Mouse (Mus musculus) frontal cortex, postnatal 36 days (tissue): ENCODE data around the gene Mnt.
A peak's percentile ranks its signal among the peaks of the same experiment; 100 is the strongest.

Source experiments
- DNase-seq, 2 experiments: peaks; one replicate each; pipeline ENCODE4 v3.0.0; 2022; ENCODE audit warnings: low spot score in 2 of 2

Gene Mnt

DNA sequence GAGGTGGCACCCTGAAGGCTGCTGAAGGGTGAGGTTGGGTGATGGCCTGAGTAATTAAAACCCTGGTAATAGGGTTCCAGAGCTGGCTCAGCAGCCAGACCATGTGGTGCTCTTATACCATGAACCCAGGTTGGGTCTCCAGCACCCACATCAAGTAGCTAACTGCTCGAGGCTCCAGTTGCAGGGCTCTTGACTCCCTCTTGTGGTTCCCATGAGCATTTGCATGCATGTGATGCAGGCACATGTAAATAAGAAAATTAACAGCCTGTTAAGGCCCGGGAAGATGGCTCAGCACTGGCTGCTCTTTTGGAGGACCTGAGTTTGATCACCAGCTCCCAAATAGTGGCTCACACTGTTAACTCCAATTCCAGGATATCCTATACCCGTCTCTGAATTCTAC lies 15.1 kb downstream of the Mnt start:
- DNase-seq: no peak

DNA sequence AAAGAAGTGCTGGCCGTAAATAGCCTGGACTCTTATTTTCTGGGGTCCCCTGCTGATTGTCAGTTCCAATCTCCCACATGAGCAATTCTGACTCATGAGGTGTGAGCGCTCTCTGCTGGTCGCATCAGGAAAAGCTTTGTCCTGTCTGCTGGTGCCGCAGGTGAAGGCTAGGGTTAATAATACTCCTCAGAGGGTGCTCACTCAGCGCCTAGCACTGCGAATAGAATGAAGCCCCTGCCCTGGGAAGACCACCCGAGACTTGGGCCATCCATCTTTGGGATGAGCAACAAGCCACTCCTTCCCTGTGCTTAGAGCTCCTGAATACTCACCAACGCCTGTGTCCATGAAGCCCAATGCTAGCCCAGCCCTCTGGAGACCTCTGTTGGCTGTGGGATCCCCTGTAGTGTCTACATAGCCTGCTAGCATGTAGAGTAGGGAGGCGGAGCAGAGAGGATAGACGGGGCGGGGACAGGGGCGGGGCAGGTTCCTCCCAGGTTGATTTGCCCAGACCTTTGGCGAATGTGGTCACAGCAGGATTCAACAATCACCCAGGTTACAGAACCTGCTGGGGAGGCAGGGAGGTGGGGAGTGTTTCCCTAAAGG lies 17.3 kb downstream of the Mnt start:
- peak; percentile 73 to 79 for DNase-seq

DNA sequence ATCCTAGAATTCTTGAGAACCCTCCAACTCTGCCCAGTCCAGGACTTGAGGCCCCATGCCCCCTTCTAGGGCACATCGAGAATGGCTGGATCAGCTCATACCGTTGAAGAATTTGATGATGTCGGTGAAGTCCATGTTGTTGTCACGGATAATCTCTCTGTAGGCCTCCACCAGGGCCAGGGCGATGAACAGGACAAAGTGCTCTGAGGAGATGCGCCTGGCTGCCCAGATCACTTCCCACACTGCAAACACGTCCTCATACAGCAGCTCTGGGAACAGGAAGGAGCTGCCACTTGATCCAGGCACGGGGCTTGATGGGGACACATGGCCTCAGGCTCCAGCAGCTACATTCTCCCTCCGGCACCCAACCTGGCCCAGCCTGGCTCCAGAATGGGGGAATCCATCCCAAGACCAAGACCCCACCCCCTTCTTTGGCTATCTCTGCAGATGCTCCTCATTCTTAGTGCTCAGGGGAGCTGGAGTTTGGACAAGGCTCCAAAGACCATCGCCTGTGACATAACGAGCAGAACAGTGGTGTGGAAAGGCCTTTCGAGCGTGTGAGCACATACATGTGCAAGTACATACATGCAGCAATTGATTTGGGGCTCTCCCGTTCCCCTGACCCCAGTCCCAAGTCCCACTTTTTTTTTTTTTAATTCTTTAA lies 20.4 kb downstream of the Mnt start:
- no peak for DNase-seq

GRCm38 (mm10) chr11:74857756-74858155 lies 27.0 kb downstream of the Mnt start:
- no peak for DNase-seq

- DNase-seq: no peak
These were observed 31.4 kb downstream of the Mnt start for GRCm38 (mm10) chr11:74862129-74862528.

DNA sequence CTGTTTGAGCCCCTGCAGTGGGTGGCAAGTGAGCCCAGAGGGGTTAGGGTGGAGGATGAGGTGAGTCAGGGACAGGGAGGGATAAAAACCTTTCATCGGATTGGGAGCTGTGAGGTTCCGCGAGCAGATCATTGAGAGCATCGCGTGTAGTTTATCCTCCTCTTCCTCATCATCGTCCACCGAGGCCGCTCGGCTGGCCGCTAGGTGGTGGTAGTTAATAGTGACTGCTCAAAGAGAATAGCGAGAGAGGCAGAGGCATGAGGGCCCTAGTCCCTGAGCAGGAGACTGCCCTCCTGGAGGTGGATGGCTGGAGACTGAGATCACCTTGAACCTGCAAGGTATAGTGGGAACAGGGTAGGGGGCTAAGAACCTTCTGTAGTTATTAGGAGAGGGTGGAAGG lies 32.8 kb downstream of the Mnt start:
- no peak for DNase-seq

- DNase-seq: no peak
These were observed 33.7 kb downstream of the Mnt start for GRCm38 (mm10) chr11:74864421-74864820.

DNA sequence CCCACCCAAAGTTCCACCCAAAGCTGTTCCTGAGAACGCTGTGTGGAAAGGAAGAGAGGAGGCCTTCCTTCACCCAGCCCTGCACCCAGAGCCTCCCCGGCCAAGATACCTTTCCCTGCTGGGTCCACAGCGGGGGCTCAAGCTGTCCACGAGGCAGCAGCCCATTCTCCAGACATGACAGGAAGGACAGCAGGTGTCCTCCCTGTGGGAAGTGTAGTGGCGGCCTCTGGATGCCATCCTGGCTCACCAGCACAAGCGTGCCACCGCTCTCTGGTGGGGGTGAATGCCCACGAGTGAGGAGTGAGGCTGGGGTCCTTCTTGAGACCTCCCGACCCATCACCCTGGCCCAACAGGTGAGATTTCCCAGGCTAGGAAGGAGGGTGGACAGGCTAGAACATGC lies 34.5 kb downstream of the Mnt start:
- DNase-seq: no peak

DNA sequence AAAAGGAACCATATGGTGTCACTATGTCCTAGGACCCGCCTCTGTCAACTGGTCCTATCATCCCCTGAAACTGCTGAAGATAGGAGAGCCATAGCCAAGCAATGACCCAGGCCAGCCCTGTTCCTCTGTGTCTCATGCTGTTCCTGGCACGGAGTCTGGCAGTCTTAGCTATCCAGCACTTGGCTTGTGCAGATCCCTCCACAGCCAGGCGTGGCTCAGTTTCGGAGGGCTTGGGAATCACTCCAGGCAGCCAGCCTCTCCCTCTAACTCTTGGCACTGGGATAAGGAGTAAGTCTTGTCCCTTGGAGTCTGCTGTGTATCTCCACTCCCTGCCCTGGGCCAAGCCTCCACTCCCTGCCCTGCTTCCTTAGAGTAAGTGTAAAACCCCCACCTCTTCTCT lies 35.9 kb downstream of the Mnt start:
- peak in 1 of 2 experiments; percentile 47 for DNase-seq

DNA sequence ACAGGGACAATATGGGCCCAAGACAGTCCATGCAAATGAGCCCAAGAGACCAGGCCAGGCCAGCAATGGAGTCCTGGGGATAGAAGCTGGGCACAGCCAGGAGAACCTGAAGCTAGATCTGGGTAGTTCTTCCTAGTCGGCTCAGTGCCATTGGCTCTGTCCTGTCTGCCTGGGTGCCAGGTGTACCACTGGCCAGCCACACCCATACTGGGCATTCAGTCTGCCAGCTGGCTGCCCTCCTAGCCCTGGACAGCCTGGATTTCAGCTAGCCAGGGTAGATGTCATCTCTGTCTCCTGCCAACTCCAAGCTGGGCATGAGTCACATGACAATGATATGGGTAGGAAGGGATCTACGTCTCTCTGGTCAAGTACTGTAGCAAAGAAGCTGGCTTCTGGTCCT lies 36.5 kb downstream of the Mnt start:
- DNase-seq: no peak

GRCm38 (mm10) chr11:74868046-74868760 lies 37.5 kb downstream of the Mnt start:
- no peak for DNase-seq

- no peak for DNase-seq
These were observed 38.9 kb downstream of the Mnt start for GRCm38 (mm10) chr11:74869603-74870002.

GRCm38 (mm10) chr11:74870544-74870943 lies 39.8 kb downstream of the Mnt start:
- DNase-seq: no peak

GRCm38 (mm10) chr11:74870991-74871622 lies 40.4 kb downstream of the Mnt start:
- peak; percentile 62 to 67 for DNase-seq

GRCm38 (mm10) chr11:74874630-74875029 lies 43.9 kb downstream of the Mnt start:
- peak; percentile 38 to 43 for DNase-seq

DNA sequence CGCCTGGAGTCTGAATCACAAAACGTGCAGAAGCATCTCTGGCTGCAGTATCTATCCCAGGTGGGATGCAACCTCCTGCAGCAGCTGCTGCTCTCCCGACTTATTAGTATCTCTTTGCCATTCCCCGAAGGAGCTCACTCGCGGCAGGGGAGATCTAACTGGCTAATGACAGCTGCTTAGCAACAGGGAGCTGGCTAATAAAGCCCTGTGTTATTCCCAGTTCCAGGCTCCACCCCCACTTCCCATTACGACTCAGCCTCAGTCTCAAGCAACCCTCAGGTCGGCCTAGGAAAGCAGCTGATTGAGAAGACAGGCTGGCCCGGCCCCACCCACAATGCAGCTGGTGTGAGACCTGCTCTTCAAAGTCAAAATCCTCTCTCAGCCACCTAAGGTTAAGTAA lies 46.1 kb downstream of the Mnt start:
- peak; percentile 54 to 67 for DNase-seq

DNA sequence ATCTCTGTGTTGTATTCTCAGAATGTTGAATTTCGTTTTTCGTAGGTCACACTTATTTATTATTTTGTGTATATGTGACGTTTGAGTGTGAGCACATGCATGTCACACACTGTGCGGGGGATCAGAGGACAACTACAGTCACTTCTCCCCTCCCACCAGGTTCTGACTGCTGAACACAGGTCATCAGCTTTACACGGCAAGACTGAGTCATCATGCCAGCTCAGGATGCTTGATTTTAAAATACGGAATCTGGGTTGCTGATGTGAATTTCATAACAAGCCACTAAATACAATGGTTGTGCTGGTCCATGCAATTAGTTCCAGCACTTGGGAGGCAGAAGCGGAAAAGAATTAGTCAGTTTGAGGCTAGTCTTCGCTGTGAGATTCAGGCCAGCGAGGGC lies 50.3 kb downstream of the Mnt start:
- no peak for DNase-seq

DNA sequence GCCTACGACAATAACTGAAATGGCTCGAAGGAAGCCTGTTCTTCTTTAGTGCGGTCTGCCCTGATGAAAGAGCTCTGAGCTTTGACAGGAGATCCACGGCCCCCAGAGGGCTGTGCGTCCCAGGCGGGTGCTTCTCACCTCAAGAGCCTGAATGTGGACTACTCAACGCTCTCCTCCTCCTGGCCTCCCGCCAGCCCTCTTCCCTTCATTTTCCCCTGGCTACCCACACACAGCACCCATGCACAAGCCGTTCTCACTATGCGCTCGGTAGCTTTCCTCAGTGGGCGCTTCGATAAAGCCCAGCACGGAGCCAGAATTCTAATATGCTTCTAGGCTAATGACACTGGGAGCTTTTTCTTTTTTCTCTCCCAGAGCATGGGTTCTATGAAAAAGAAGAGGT lies 51.3 kb downstream of the Mnt start:
- peak; percentile 40 to 42 for DNase-seq

GRCm38 (mm10) chr11:74883098-74883497 lies 52.4 kb downstream of the Mnt start:
- DNase-seq: no peak

GRCm38 (mm10) chr11:74894619-74895018 lies 63.9 kb downstream of the Mnt start:
- no peak for DNase-seq
